Comparison of ENCODE assay signal across 16 mouse cellular contexts in genomic region chr1:136918791-136919190, GRCm38 (mm10). TPM values are rescaled to one million over a fixed set of nuclear protein-coding genes. Genes with fewer than 3 reads are reported as not detected.
DNase-seq lines count a peak whose midpoint lies in the region; ATAC-seq and TF ChIP-seq lines count a peak whose summit lies in the region.
"Had no signal": no experiment of that assay in that cellular context is flagged by ENCODE, and none has a peak within 500 bp of the region (broad histone marks: within the 10 kb centered on the region; RNA-seq: fewer than 3 reads in every experiment).

No protein-coding gene starts in this region.

- no peak for ATAC-seq in heart, postnatal 0 days (ENCODE audit: insufficient read depth, low read depth)
- ATAC-seq: intestine, postnatal 0 days had no signal

- H3K9ac ChIP-seq in heart, postnatal 0 days (replicated peaks; ENCODE audit: low read depth, low read length): no peak overlapping the region
- H3K9ac ChIP-seq: hindbrain, embryonic 14.5 days; liver, embryonic 15.5 days; stomach, embryonic 15.5 days had no signal

- no peaks in the 10 kb centered on the region for H3K27me3 ChIP-seq in heart, postnatal 0 days (ENCODE audit: control insufficient read depth, insufficient read depth, low read length)
- H3K27me3 ChIP-seq: liver, embryonic 15.5 days; stomach, embryonic 15.5 days had no signal

- H3K9me3 ChIP-seq in heart, postnatal 0 days (replicated peaks; ENCODE audit: control insufficient read depth, low read length): no peaks in the 10 kb centered on the region
- H3K9me3 ChIP-seq: liver, embryonic 15.5 days; stomach, embryonic 15.5 days had no signal

- no peak overlapping the region for H3K4me3 ChIP-seq in heart, postnatal 0 days (ENCODE audit: low read depth, low read length)
- H3K4me3 ChIP-seq: liver, embryonic 15.5 days; stomach, embryonic 15.5 days had no signal

- 0 out of 2 replicates have a peak, but pooled peaks cover 3% of the 10 kb centered on the region for H3K4me1 ChIP-seq in heart, postnatal 0 days (ENCODE audit: control insufficient read depth, insufficient read depth)
- H3K4me1 ChIP-seq: liver, embryonic 15.5 days; stomach, embryonic 15.5 days had no signal

- peak overlapping the region; percentile 47 for H3K4me2 ChIP-seq in heart, postnatal 0 days (ENCODE audit: low read depth, low read length)
- H3K4me2 ChIP-seq: hindbrain, embryonic 14.5 days; liver, embryonic 15.5 days; stomach, embryonic 15.5 days had no signal

- TF ChIP-seq CTCF in heart, postnatal 0 days (IDR thresholded peaks at IDR 0.05; ENCODE audit: low read depth): no peak

- TF ChIP-seq EP300 in heart, postnatal 0 days (IDR thresholded peaks at IDR 0.05; ENCODE audit: low read depth): no peak

- peak; percentile 7 for DNase-seq in adrenal gland, adult 8-10 months
- no peak for DNase-seq in adrenal gland, adult 18-20 months (ENCODE audit: low spot score in 2 of 2)
- DNase-seq in kidney, adult 8-10 months: peak; percentile 11 to 27
- no peak for DNase-seq in kidney, adult 18-20 months
- peak; percentile 8 to 29 for DNase-seq in heart, adult 9 months (ENCODE audit: low spot score in 2 of 2)
- peak; percentile 66 for DNase-seq in heart, postnatal 0 days (ENCODE audit: low spot score)
- DNase-seq in urinary bladder, postnatal 4 days (ENCODE audit: low spot score in 2 of 2): no peak
- DNase-seq in urinary bladder, postnatal 10 days (ENCODE audit: low spot score): no peak
- DNase-seq: cerebellum, postnatal 25 days; lung, postnatal 36 days had no signal

- 6% methylated on average over 9 of the region's 9 CpGs for WGBS in heart, postnatal 0 days

- peak overlapping the region; percentile 16 for H3K27ac ChIP-seq in heart, postnatal 0 days (ENCODE audit: low read depth)
- H3K27ac ChIP-seq: hindbrain, embryonic 14.5 days; liver, embryonic 15.5 days; stomach, embryonic 15.5 days had no signal

- no peaks in the 10 kb centered on the region for H3K36me3 ChIP-seq in heart, postnatal 0 days (replicated peaks; ENCODE audit: control insufficient read depth, insufficient read depth, low read length)
- H3K36me3 ChIP-seq: liver, embryonic 15.5 days; stomach, embryonic 15.5 days had no signal

RNA-seq across cellular contexts. Expression of gene Nr5a2, which starts 41.5 kb away (rescaled TPM):
- total RNA-seq in adrenal gland, adult 8-10 months (2022): 1 to 10 TPM; 1.7 to 4.0 (median 2.6) TPM
- total RNA-seq in adrenal gland, adult 18-20 months (2021): 1 to 10 TPM; 1.2 to 1.3 TPM
- 1.2 and 1.6 TPM in 2 replicates for total RNA-seq in heart, postnatal 0 days (2014; rRNA removed; ENCODE audit: low replicate concordance)
- 0.29 and 0.45 TPM in 2 replicates for polyA plus RNA-seq in heart, postnatal 0 days (2015; fragmentation: Nextera tagmentation; extraction: Ambion mirVana)
- total RNA-seq: granulocyte monocyte progenitor cell, adult 5-6 weeks; layer of hippocampus, postnatal 10 days had no signal

Comparison
In these comparisons a context has a peak if more than half of its experiments do, and no peak if none do; other contexts are left out.
1. DNase-seq: peak in adrenal gland, adult 8-10 months (single experiment), kidney, adult 8-10 months (2 of 2), heart, adult 9 months (2 of 2) and heart, postnatal 0 days (single experiment); none in adrenal gland, adult 18-20 months (0 of 2), kidney, adult 18-20 months (single experiment), urinary bladder, postnatal 4 days (0 of 2) and urinary bladder, postnatal 10 days (single experiment).